Mouse (Mus musculus) lung, adult 2 months (tissue): ENCODE data around the gene Pak2.
"Not testable (repeated sequence)": the region's sequence is repeated elsewhere in the genome, so short reads cannot be mapped to it uniquely, and the experiment has no call there.

Experiments
- CTCF ChIP-seq: fragments of 200-500 bp; IDR thresholded peaks from 2 replicates; pipeline ENCODE4 v1.5.1; 2011; ENCODE audit warnings: mild to moderate bottlenecking, low read length, control low read depth; ENCODE audit not compliant: insufficient read depth
- POLR2A ChIP-seq: fragments of 200-500 bp; IDR thresholded peaks from 2 replicates; pipeline ENCODE4 v1.6.1; 2011; ENCODE audit warnings: low read depth, mild to moderate bottlenecking, control low read depth, low read length, borderline replicate concordance; ENCODE audit errors: extremely low read depth

DNA sequence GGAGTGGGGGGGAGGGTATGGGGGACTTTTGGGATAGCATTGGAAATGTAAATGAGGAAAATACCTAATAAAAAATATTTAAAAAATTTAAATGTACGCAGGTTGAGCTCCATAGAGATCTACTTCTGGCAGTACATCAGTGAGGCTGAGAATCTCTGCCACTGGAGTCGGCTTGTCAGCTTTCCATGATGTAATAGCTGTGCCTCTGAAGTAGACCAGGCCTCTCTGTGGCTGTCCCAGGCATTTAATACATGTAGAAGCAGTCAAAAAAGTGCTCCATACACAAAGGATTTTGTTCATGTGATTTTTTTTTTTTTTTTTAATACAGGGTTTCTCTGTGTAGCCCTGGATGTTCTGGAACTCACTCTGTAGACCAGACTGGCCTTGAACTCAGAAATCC lies 18.6 kb upstream of the Pak2 start:
- not testable (repeated sequence) for TF ChIP-seq POLR2A, CTCF
